Mouse (Mus musculus) left cerebral cortex, adult 11 months (tissue): ENCODE data around the gene Bri3.
"Not testable (repeated sequence)": the region's sequence is repeated elsewhere in the genome, so short reads cannot be mapped to it uniquely, and the experiment has no call there.

ENCODE experiments used
- DNase-seq: peaks from one replicate; pipeline ENCODE4 v3.0.0; 2022; ENCODE audit warnings: low spot score

The Bri3 gene

GRCm38 (mm10) chr5:144359886-144360285, 115.6 kb downstream of the Bri3 start:
- DNase-seq: no peak

- DNase-seq: no peak
Observed at GRCm38 (mm10) chr5:144360346-144360745, 116.1 kb downstream of the Bri3 start.

- DNase-seq: no peak
Observed at GRCm38 (mm10) chr5:144364680-144365357, 120.6 kb downstream of the Bri3 start.

- DNase-seq: not testable (repeated sequence)
Observed at GRCm38 (mm10) chr5:144366551-144366950, 122.3 kb downstream of the Bri3 start.

- DNase-seq: no peak
Observed at GRCm38 (mm10) chr5:144368661-144369205, 124.5 kb downstream of the Bri3 start.

GRCm38 (mm10) chr5:144370986-144371385, 126.7 kb downstream of the Bri3 start:
- no peak for DNase-seq

GRCm38 (mm10) chr5:144372177-144372576, 127.9 kb downstream of the Bri3 start:
- DNase-seq: no peak

GRCm38 (mm10) chr5:144372885-144373284, 128.6 kb downstream of the Bri3 start:
- DNase-seq: no peak

- DNase-seq: no peak
Observed at GRCm38 (mm10) chr5:144379431-144379830, 135.2 kb downstream of the Bri3 start.

GRCm38 (mm10) chr5:144380689-144381088, 136.5 kb downstream of the Bri3 start:
- no peak for DNase-seq

- no peak for DNase-seq
Observed at GRCm38 (mm10) chr5:144381782-144382181, 137.5 kb downstream of the Bri3 start.

GRCm38 (mm10) chr5:144383936-144384335, 139.7 kb downstream of the Bri3 start:
- DNase-seq: no peak

GRCm38 (mm10) chr5:144387851-144388250, 143.6 kb downstream of the Bri3 start:
- DNase-seq: peak; percentile 13

GRCm38 (mm10) chr5:144394142-144394541, 149.9 kb downstream of the Bri3 start:
- DNase-seq: no peak

GRCm38 (mm10) chr5:144397566-144397965, 153.3 kb downstream of the Bri3 start:
- DNase-seq: no peak

GRCm38 (mm10) chr5:144400821-144401220, 156.6 kb downstream of the Bri3 start:
- DNase-seq: no peak

GRCm38 (mm10) chr5:144406256-144406655, 162.0 kb downstream of the Bri3 start:
- no peak for DNase-seq

- DNase-seq: peak; percentile 7
Observed at GRCm38 (mm10) chr5:144410666-144411065, 166.4 kb downstream of the Bri3 start.

GRCm38 (mm10) chr5:144411702-144412101, 167.5 kb downstream of the Bri3 start:
- no peak for DNase-seq

- DNase-seq: no peak
Observed at GRCm38 (mm10) chr5:144412781-144413180, 168.5 kb downstream of the Bri3 start.

- no peak for DNase-seq
Observed at GRCm38 (mm10) chr5:144418456-144418855, 174.2 kb downstream of the Bri3 start.

- DNase-seq: no peak
Observed at GRCm38 (mm10) chr5:144420001-144420400, 175.8 kb downstream of the Bri3 start.

GRCm38 (mm10) chr5:144426697-144427096, 182.5 kb downstream of the Bri3 start:
- no peak for DNase-seq

- no peak for DNase-seq
Observed at GRCm38 (mm10) chr5:144427861-144428260, 183.6 kb downstream of the Bri3 start.
